Mouse (Mus musculus) olfactory bulb, adult 2 months (tissue): Measurements from ENCODE around the gene Grk5.

Source experiments
- CTCF ChIP-seq: fragments of 200-500 bp; IDR thresholded peaks from 2 replicates; pipeline ENCODE4 v1.5.1; 2012; ENCODE audit warnings: low read depth, mild to moderate bottlenecking, low read length, moderate library complexity; ENCODE audit not compliant: insufficient read depth
- POLR2A ChIP-seq: fragments of 200-500 bp; IDR thresholded peaks from 2 replicates; pipeline ENCODE4 v1.6.1; 2012; ENCODE audit warnings: mild to moderate bottlenecking, low read depth, low read length, moderate library complexity; ENCODE audit not compliant: insufficient read depth

DNA sequence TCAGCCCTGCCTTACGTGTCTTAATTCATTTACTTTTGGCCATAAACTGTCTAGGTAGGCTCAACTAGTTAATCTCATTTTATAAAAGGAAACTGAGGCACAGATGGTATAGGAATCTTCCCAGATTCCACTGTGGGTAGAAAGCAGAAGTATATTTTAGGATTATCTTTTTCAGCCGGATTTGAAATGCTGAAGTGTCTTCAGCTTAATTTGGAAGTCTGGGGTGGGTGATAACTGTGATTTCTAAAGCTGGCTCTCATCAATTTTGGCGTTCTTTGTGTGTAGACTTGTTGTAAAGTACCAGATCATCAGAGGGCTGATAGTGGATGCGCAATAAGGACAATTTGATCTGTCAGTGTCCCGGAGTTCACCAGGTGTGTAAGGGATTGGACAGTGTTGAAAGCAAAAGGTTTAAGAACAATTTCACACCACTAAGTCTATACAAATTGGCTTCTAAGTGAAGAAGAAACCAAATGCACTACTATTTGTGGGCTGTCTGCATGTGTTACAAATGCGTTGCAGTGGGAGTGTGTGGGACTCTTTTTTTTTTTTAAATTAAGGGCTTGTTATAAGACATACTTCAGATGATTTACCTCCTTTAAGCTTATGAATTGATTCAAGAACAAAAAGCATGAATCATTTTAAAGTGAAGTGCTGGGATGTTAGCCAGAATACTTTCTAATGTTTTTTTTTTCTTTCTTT lies 27.5 kb downstream of the Grk5 start:
- TF ChIP-seq POLR2A (no peak), CTCF (no peak)
